In genomic region chr3:157040619-157041018, GRCm38 (mm10) we compare ENCODE assay signal across 15 mouse cellular contexts.
DNase-seq lines count a peak whose midpoint lies in the region; ATAC-seq lines count a peak whose summit lies in the region.
"Had no signal": no experiment of that assay in that cellular context is flagged by ENCODE, and none has a peak within 500 bp of the region (broad histone marks: within the 10 kb centered on the region; RNA-seq: fewer than 3 reads in every experiment).

No protein-coding gene starts in this region.

- no peaks in the 10 kb centered on the region for H3K27me3 ChIP-seq in forebrain, embryonic 13.5 days
- H3K27me3 ChIP-seq in forebrain, embryonic 11.5 days (ENCODE audit: control insufficient read depth, insufficient read depth, low read length), result no peaks in the 10 kb centered on the region
- no peaks in the 10 kb centered on the region for H3K27me3 ChIP-seq in midbrain, embryonic 16.5 days (ENCODE audit: control insufficient read depth, insufficient read depth, low read depth, low read length)
- H3K27me3 ChIP-seq: hindbrain, embryonic 15.5 days had no signal

- no peak overlapping the region for H3K4me2 ChIP-seq in forebrain, embryonic 13.5 days
- H3K4me2 ChIP-seq in forebrain, embryonic 11.5 days (ENCODE audit: low read depth, low read length, severe bottlenecking), result no peak overlapping the region
- no peak overlapping the region for H3K4me2 ChIP-seq in midbrain, embryonic 16.5 days (ENCODE audit: low read length)
- H3K4me2 ChIP-seq: hindbrain, embryonic 15.5 days had no signal

- no peaks in the 10 kb centered on the region for H3K36me3 ChIP-seq in forebrain, embryonic 13.5 days (ENCODE audit: poor library complexity, severe bottlenecking)
- no peaks in the 10 kb centered on the region for H3K36me3 ChIP-seq in forebrain, embryonic 11.5 days (ENCODE audit: control insufficient read depth, insufficient read depth, low read length)
- no peaks in the 10 kb centered on the region for H3K36me3 ChIP-seq in midbrain, embryonic 16.5 days (ENCODE audit: control insufficient read depth, insufficient read depth, low read length)
- H3K36me3 ChIP-seq: hindbrain, embryonic 15.5 days had no signal

- WGBS in forebrain, embryonic 13.5 days, result 32% methylated on average over 5 of the region's 5 CpGs
- 51% methylated on average over 5 of the region's 5 CpGs for WGBS in forebrain, embryonic 11.5 days
- WGBS in midbrain, embryonic 16.5 days, result 32% methylated on average over 5 of the region's 5 CpGs

- no peak for DNase-seq in forebrain, embryonic 11.5 days (ENCODE audit: low spot score)
- DNase-seq in right cerebral cortex, adult 18-20 months, result peak; percentile 80
- DNase-seq in right cerebral cortex, postnatal 4 days, result no peak
- DNase-seq in embryo, embryonic 11 days, result no peak
- no peak for DNase-seq in lung, postnatal 36 days
- no peak for DNase-seq in adrenal gland, postnatal 4 days (ENCODE audit: low spot score in 2 of 2)
- DNase-seq: adrenal gland, postnatal 14 days; cerebellum, adult 18-20 months; gastrocnemius, postnatal 36 days; kidney, adult 8-10 months; lung, postnatal 14 days had no signal

- H3K27ac ChIP-seq in forebrain, embryonic 13.5 days, result no peak overlapping the region
- no peak overlapping the region for H3K27ac ChIP-seq in forebrain, embryonic 11.5 days (ENCODE audit: low read depth, low read length)
- H3K27ac ChIP-seq in midbrain, embryonic 16.5 days (ENCODE audit: low read length), result peak overlapping the region; percentile 64; the same call in 1 of the 2 replicates
- H3K27ac ChIP-seq: hindbrain, embryonic 15.5 days; liver, embryonic 14.5 days had no signal

- peaks cover 3% of the 10 kb centered on the region; the same call in 1 of the 2 replicates for H3K4me1 ChIP-seq in forebrain, embryonic 13.5 days
- no peaks in the 10 kb centered on the region for H3K4me1 ChIP-seq in forebrain, embryonic 11.5 days (replicated peaks; ENCODE audit: control insufficient read depth, insufficient read depth, low read length)
- peaks cover 6% of the 10 kb centered on the region for H3K4me1 ChIP-seq in midbrain, embryonic 16.5 days (ENCODE audit: control insufficient read depth, insufficient read depth, low read length)

- H3K4me3 ChIP-seq in forebrain, embryonic 13.5 days, result no peak overlapping the region
- H3K4me3 ChIP-seq in forebrain, embryonic 11.5 days (ENCODE audit: low read depth, low read length), result no peak overlapping the region
- no peak overlapping the region for H3K4me3 ChIP-seq in midbrain, embryonic 16.5 days (ENCODE audit: low read depth, low read length)
- H3K4me3 ChIP-seq: hindbrain, embryonic 15.5 days had no signal

- no peaks in the 10 kb centered on the region for H3K9me3 ChIP-seq in forebrain, embryonic 13.5 days (replicated peaks)
- H3K9me3 ChIP-seq in forebrain, embryonic 11.5 days (ENCODE audit: control insufficient read depth, low read length), result no peaks in the 10 kb centered on the region
- no peaks in the 10 kb centered on the region for H3K9me3 ChIP-seq in midbrain, embryonic 16.5 days (replicated peaks; ENCODE audit: control insufficient read depth, low read length, poor library complexity, severe bottlenecking)
- H3K9me3 ChIP-seq: hindbrain, embryonic 15.5 days had no signal

- no peak overlapping the region for H3K9ac ChIP-seq in forebrain, embryonic 13.5 days
- no peak overlapping the region for H3K9ac ChIP-seq in forebrain, embryonic 11.5 days (ENCODE audit: low read length)
- H3K9ac ChIP-seq in midbrain, embryonic 16.5 days (ENCODE audit: low read depth, low read length), result no peak overlapping the region; the same call in 1 of the 2 replicates
- H3K9ac ChIP-seq: hindbrain, embryonic 15.5 days; liver, embryonic 14.5 days had no signal

- ATAC-seq in forebrain, embryonic 13.5 days, result peak; percentile 71; the same call in 1 of the 2 replicates
- ATAC-seq in forebrain, embryonic 11.5 days (replicated peaks; ENCODE audit: low FRiP score), result no peak; the same call in 1 of the 2 replicates
- peak; percentile 81; the same call in 1 of the 2 replicates for ATAC-seq in midbrain, embryonic 16.5 days
